8 mouse cellular contexts compared by ENCODE assay signal in the genomic region with DNA sequence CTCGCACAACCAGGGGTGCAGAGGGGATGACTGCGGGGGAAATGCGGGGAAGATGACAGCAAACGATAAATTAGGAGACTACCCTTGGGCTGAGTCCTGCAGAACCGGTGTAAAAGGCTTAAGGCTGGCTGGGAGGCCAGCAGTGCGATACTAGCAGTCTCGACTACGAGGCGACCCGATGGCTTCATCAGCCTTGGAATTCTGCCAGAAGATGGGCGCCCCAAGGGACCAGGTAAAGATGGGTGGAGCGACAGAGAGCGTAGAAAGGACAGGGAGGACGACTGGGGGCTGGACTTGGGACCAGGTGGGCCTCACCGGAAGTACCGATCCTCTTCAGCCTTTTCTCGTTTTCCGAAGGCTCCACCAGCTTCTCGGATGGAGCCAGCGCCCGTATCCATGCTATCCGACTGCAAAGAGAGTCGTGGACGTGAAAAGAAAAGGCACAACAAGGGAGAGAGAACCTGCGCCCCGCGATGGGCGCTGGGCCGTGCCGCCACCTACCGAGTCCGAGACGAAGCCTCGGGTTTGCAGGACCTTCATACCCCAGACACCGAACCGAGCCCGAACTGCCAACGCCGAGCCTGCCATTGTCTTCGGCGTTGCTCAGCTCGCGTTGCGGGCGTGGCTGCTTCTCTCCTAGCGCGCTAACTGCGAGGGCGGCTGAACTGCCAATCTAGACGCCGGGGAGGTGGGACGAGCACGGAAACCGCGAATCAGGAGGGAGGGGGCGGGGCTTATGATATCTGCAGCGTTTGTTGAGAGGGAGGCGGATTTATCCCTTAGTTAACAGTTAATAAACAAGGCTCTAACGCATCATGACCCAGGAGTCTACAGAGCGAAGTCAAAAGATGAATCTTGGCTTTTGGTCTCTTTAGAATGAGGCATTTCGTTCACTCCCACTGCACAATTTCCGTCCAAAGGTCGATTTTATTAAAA. TPM values are rescaled to one million over a fixed set of nuclear protein-coding genes. Genes with fewer than 3 reads are reported as not detected.
DNase-seq lines count a peak whose midpoint lies in the region; ATAC-seq and TF ChIP-seq lines count a peak whose summit lies in the region.

TSS of gene Atpif1 (minus strand) at position 679 of the 936 bp plus-strand sequence.

- peak within 1 kb of the TSS; percentile 79 for H3K4me2 ChIP-seq in forebrain, embryonic 12.5 days
- peak within 1 kb of the TSS; percentile 90 for H3K4me2 ChIP-seq in heart, postnatal 0 days (ENCODE audit: low read depth, low read length)

- peak within 1 kb of the TSS; percentile 95 for H3K4me3 ChIP-seq in E14TG2a.4 (replicated peaks; ENCODE audit: low read length)
- peak within 1 kb of the TSS; percentile 78 for H3K4me3 ChIP-seq in forebrain, embryonic 12.5 days (replicated peaks)
- peak within 1 kb of the TSS; percentile 88 for H3K4me3 ChIP-seq in heart, postnatal 0 days (ENCODE audit: low read depth, low read length)

- no peak for TF ChIP-seq EP300 in heart, postnatal 0 days (IDR thresholded peaks at IDR 0.05; ENCODE audit: low read depth)

- peaks cover 48% of the 10 kb centered on the region for H3K36me3 ChIP-seq in E14TG2a.4 (ENCODE audit: insufficient read depth, low read length)
- peaks cover 24% of the 10 kb centered on the region for H3K36me3 ChIP-seq in forebrain, embryonic 12.5 days (replicated peaks)
- H3K36me3 ChIP-seq in heart, postnatal 0 days (replicated peaks; ENCODE audit: control insufficient read depth, insufficient read depth, low read length): peaks cover 14% of the 10 kb centered on the region

- DNase-seq in c-Kit-positive CD71-positive TER-119-negative erythroid progenitor cells, embryonic 14.5 days (ENCODE audit: low read depth): peak; percentile 96
- peak; percentile 93 for DNase-seq in heart, postnatal 0 days (ENCODE audit: low spot score)
- peak; percentile 93 to 96 for DNase-seq in kidney, postnatal 4 days
- peak; percentile 92 to 95 for DNase-seq in lung, adult 18-20 months
- peak; percentile 81 to 84 for DNase-seq in thymus, adult 18-20 months

- ATAC-seq in forebrain, embryonic 12.5 days (ENCODE audit: low FRiP score): peak; percentile 89
- peak; percentile 87 for ATAC-seq in heart, postnatal 0 days (ENCODE audit: insufficient read depth, low read depth)
- ATAC-seq in neutrophil, adult 5-6 weeks (ENCODE audit: extremely low read depth, insufficient number of reproducible peaks, low FRiP score, poor library complexity, severe bottlenecking): peak; percentile 92

- no peaks in the 10 kb centered on the region for H3K27me3 ChIP-seq in E14TG2a.4 (ENCODE audit: insufficient read depth, low read length)
- H3K27me3 ChIP-seq in forebrain, embryonic 12.5 days: no peaks in the 10 kb centered on the region
- no peaks in the 10 kb centered on the region for H3K27me3 ChIP-seq in heart, postnatal 0 days (ENCODE audit: control insufficient read depth, insufficient read depth, low read length)

- peak within 1 kb of the TSS; percentile 92 for H3K27ac ChIP-seq in forebrain, embryonic 12.5 days
- H3K27ac ChIP-seq in heart, postnatal 0 days (ENCODE audit: low read depth): peak within 1 kb of the TSS; percentile 92

- peak within 1 kb of the TSS; percentile 89 for H3K9ac ChIP-seq in forebrain, embryonic 12.5 days
- peak within 1 kb of the TSS; percentile 85 for H3K9ac ChIP-seq in heart, postnatal 0 days (replicated peaks; ENCODE audit: low read depth, low read length)

- peaks cover 74% of the 10 kb centered on the region for H3K4me1 ChIP-seq in E14TG2a.4 (replicated peaks; ENCODE audit: low read depth, low read length)
- H3K4me1 ChIP-seq in forebrain, embryonic 12.5 days: peaks cover 38% of the 10 kb centered on the region
- peaks cover 26% of the 10 kb centered on the region for H3K4me1 ChIP-seq in heart, postnatal 0 days (ENCODE audit: control insufficient read depth, insufficient read depth)

- TF ChIP-seq CTCF in E14TG2a.4 (conservative IDR thresholded peaks at IDR 0.05; ENCODE audit: low read length): no peak
- no peak for TF ChIP-seq CTCF in heart, postnatal 0 days (IDR thresholded peaks at IDR 0.05; ENCODE audit: low read depth)

- no peaks in the 10 kb centered on the region for H3K9me3 ChIP-seq in E14TG2a.4 (ENCODE audit: low read length)
- H3K9me3 ChIP-seq in forebrain, embryonic 12.5 days: no peaks in the 10 kb centered on the region
- no peaks in the 10 kb centered on the region for H3K9me3 ChIP-seq in heart, postnatal 0 days (replicated peaks; ENCODE audit: control insufficient read depth, low read length)

- WGBS in forebrain, embryonic 12.5 days: under 1% methylated on average over 63 of the region's 63 CpGs
- under 1% methylated on average over 63 of the region's 63 CpGs for WGBS in heart, postnatal 0 days

RNA-seq across cellular contexts. Expression of gene Atpif1, which starts in this region (rescaled TPM):
- 1,084 and 1,150 TPM in 2 replicates for polyA plus RNA-seq in forebrain, embryonic 12.5 days (2016; fragmentation: Nextera tagmentation; extraction: Ambion mirVana)
- total RNA-seq in heart, postnatal 0 days (2014; rRNA removed; ENCODE audit: low replicate concordance): 340 and 524 TPM in 2 replicates
- 2,178 and 2,289 TPM in 2 replicates for polyA plus RNA-seq in heart, postnatal 0 days (2015; fragmentation: Nextera tagmentation; extraction: Ambion mirVana)
- 127 and 138 TPM in 2 replicates for total RNA-seq in neutrophil, adult 5-6 weeks (2017)

Comparison
In these comparisons a context has a peak if more than half of its experiments do, and no peak if none do; other contexts are left out.
1. Peak in every context shown above with its lines: DNase-seq, ATAC-seq, H3K4me3 ChIP-seq and H3K27ac ChIP-seq.